Mouse (Mus musculus) hindbrain, embryonic 13.5 days (tissue): Measurements from ENCODE around the gene Wfikkn1. TPM values are rescaled to one million over a fixed set of nuclear protein-coding genes. Genes with fewer than 3 reads are reported as not detected.
A peak's percentile ranks its signal among the peaks of the same experiment; 100 is the strongest.

Source experiments
- ATAC-seq: fragments of 200-750 bp; cut with Nextera tagmentation; 2 replicates; pipeline ENCODE4 v1.8.0; 2017; ENCODE audit warnings: moderate TSS enrichment; ENCODE audit not compliant: low FRiP score
- H3K27ac ChIP-seq: fragments of 300-500 bp; sonication (generic); 2 replicates; pipeline ENCODE4 v1.5.1; 2015; ENCODE audit warnings: inconsistent platforms, mild to moderate bottlenecking, moderate library complexity
- H3K27me3 ChIP-seq: fragments of 300-500 bp; sonication (generic); 2 replicates; pipeline ENCODE4 v1.6.1; 2015; ENCODE audit warnings: mild to moderate bottlenecking, inconsistent platforms
- H3K36me3 ChIP-seq: fragments of 300-500 bp; sonication (generic); 2 replicates; pipeline ENCODE4 v1.6.1; 2015; ENCODE audit warnings: mild to moderate bottlenecking, inconsistent platforms
- H3K4me1 ChIP-seq: fragments of 300-500 bp; sonication (generic); replicated peaks from 2 replicates; pipeline ENCODE4 v1.6.1; 2015; ENCODE audit warnings: inconsistent platforms
- H3K4me2 ChIP-seq: fragments of 300-500 bp; sonication (generic); 2 replicates; pipeline ENCODE4 v1.6.1; 2015; ENCODE audit warnings: inconsistent platforms, mild to moderate bottlenecking, moderate library complexity
- H3K4me3 ChIP-seq: fragments of 300-500 bp; sonication (generic); 2 replicates; pipeline ENCODE4 v1.5.1; 2015; ENCODE audit warnings: mild to moderate bottlenecking, inconsistent platforms
- H3K9ac ChIP-seq: fragments of 300-500 bp; sonication (generic); 2 replicates; pipeline ENCODE4 v1.6.1; 2015; ENCODE audit warnings: mild to moderate bottlenecking, inconsistent platforms
- H3K9me3 ChIP-seq: fragments of 300-500 bp; sonication (generic); 2 replicates; pipeline ENCODE4 v1.6.1; 2016; ENCODE audit warnings: inconsistent platforms
- WGBS: fragments of 180-500 bp; shearing (Covaris S2); methylation state at CpG from one replicate; pipeline ENCODE4 v1.1.7; 2015; 5-methylcytosine and 5-hydroxymethylcytosine counted together
- microRNA-seq: library from miRNA; unstranded; fragments of <30 nt; microRNA quantifications from one replicate; pipeline ENCODE4, GENCODE M21; 2016
- polyA plus RNA-seq: library from polyadenylated mRNA; unstranded; fragments of >200 nt; fragmentation: Nextera tagmentation; extraction: Ambion mirVana; gene quantifications from 2 replicates; pipeline ENCODE4 v1.2.1, GENCODE M21; 2015

Wfikkn1 gene
- polyA plus RNA-seq, 1 experiment from 2014 or later = 0.45 TPM

GRCm38 (mm10) chr17:25831451-25832281 is 49.0 kb downstream of the Wfikkn1 start:
- Histone ChIP-seq H3K4me1 (peaks cover 85% of the 10 kb centered on the region), H3K36me3 (peaks cover 51% of the 10 kb centered on the region), H3K4me3 (peak overlapping the region; percentile 82), H3K9me3 (no peaks in the 10 kb centered on the region), H3K9ac (peak overlapping the region; percentile 91), H3K4me2 (peak overlapping the region; percentile 99), H3K27me3 (no peaks in the 10 kb centered on the region), H3K27ac (peak overlapping the region; percentile 97)
- ATAC-seq = no peak
- WGBS = 66% methylated on average over 21 of the region's 21 CpGs

GRCm38 (mm10) chr17:25830806-25831431 is 49.7 kb downstream of the Wfikkn1 start:
- no peaks in the 10 kb centered on the region for H3K27me3 ChIP-seq
- H3K9ac ChIP-seq = peak overlapping the region; percentile 91
- peak overlapping the region; percentile 82; the same call in 1 of the 2 replicates for H3K4me3 ChIP-seq
- H3K27ac ChIP-seq = no peak overlapping the region; the same call in 1 of the 2 replicates
- H3K36me3 ChIP-seq = peaks cover 58% of the 10 kb centered on the region
- H3K9me3 ChIP-seq = no peaks in the 10 kb centered on the region
- 91% methylated on average over 14 of the region's 14 CpGs for WGBS
- ATAC-seq = no peak
- peak overlapping the region; percentile 99 for H3K4me2 ChIP-seq
- H3K4me1 ChIP-seq = peaks cover 85% of the 10 kb centered on the region

GRCm38 (mm10) chr17:25830200-25830753 is 50.4 kb downstream of the Wfikkn1 start:
- 90% methylated on average over 4 of the region's 4 CpGs for WGBS
- ATAC-seq = no peak
- H3K36me3 ChIP-seq = peaks cover 58% of the 10 kb centered on the region
- no peaks in the 10 kb centered on the region for H3K9me3 ChIP-seq
- peak overlapping the region; percentile 89; the same call in 1 of the 2 replicates for H3K9ac ChIP-seq
- peak overlapping the region; percentile 92 for H3K4me2 ChIP-seq
- peaks cover 85% of the 10 kb centered on the region for H3K4me1 ChIP-seq
- no peaks in the 10 kb centered on the region for H3K27me3 ChIP-seq
- peak overlapping the region; percentile 67 for H3K4me3 ChIP-seq
- 0 out of 2 replicates have a peak overlapping the region, but pooled peaks have one; percentile 95 for H3K27ac ChIP-seq

- Histone ChIP-seq H3K4me3 (peak overlapping the region; percentile 67), H3K27ac (peak overlapping the region; percentile 95), H3K27me3 (no peaks in the 10 kb centered on the region), H3K4me2 (peak overlapping the region; percentile 92), H3K9me3 (no peaks in the 10 kb centered on the region), H3K4me1 (peaks cover 85% of the 10 kb centered on the region), H3K9ac (peak overlapping the region; percentile 89), H3K36me3 (peaks cover 51% of the 10 kb centered on the region)
- ATAC-seq = no peak
- 40% methylated on average over 8 of the region's 8 CpGs for WGBS
Measured at GRCm38 (mm10) chr17:25829558-25830017, 51.1 kb downstream of the Wfikkn1 start.

- WGBS = 1% methylated on average over 32 of the region's 32 CpGs
Measured at GRCm38 (mm10) chr17:25828712-25829557, 51.7 kb downstream of the Wfikkn1 start, which contains the start of gene Jmjd8. TSS of gene Jmjd8 (plus strand) at chr17:25828867.

GRCm38 (mm10) chr17:25828223-25828594 is 52.4 kb downstream of the Wfikkn1 start:
- H3K4me3 ChIP-seq = peak overlapping the region; percentile 67
- H3K27ac ChIP-seq = peak overlapping the region; percentile 95
- no peaks in the 10 kb centered on the region for H3K9me3 ChIP-seq
- peaks cover 51% of the 10 kb centered on the region for H3K36me3 ChIP-seq
- 84% methylated on average over 8 of the region's 8 CpGs for WGBS
- H3K9ac ChIP-seq = peak overlapping the region; percentile 89
- ATAC-seq = no peak
- no peaks in the 10 kb centered on the region for H3K27me3 ChIP-seq
- H3K4me1 ChIP-seq = peaks cover 82% of the 10 kb centered on the region
- peak overlapping the region; percentile 92 for H3K4me2 ChIP-seq

More at GRCm38 (mm10) chr17:25828712-25829557, 51.7 kb downstream of the Wfikkn1 start, which contains the start of gene Jmjd8:
- no peaks in the 10 kb centered on the region for H3K9me3 ChIP-seq
- peaks cover 51% of the 10 kb centered on the region for H3K36me3 ChIP-seq
- peak within 1 kb of the TSS; percentile 95 for H3K27ac ChIP-seq
- peak within 1 kb of the TSS; percentile 89 for H3K9ac ChIP-seq
- H3K4me3 ChIP-seq = peak within 1 kb of the TSS; percentile 67
- peaks cover 85% of the 10 kb centered on the region for H3K4me1 ChIP-seq
- H3K4me2 ChIP-seq = peak within 1 kb of the TSS; percentile 92
- ATAC-seq = peak; percentile 60
- no peaks in the 10 kb centered on the region for H3K27me3 ChIP-seq

Small RNA genes within 50 kb of the gene (microRNA-seq; reads per million reads assigned to microRNA genes)
- not detected for gene Mir3082

Other genes with a start within 250 kb of the Wfikkn1 start
- gene Gng13, start 163.7 kb downstream of the Wfikkn1 start, polyA plus RNA-seq = 1.6 TPM in 2 replicates
- 7.9 and 8.5 TPM in 2 replicates for gene Chtf18, start 153.4 kb downstream of the Wfikkn1 start, polyA plus RNA-seq
- gene Rpusd1, start 153.2 kb downstream of the Wfikkn1 start, polyA plus RNA-seq = 23.4 and 24.2 TPM in 2 replicates
- not detected in 2 replicates for gene Mslnl, start 144.8 kb downstream of the Wfikkn1 start, polyA plus RNA-seq
- gene Msln, start 126.5 kb downstream of the Wfikkn1 start, polyA plus RNA-seq = 0.34 TPM in 1 of 2 replicates, not detected in the other
- gene Narfl, start 107.1 kb downstream of the Wfikkn1 start, polyA plus RNA-seq = 27.8 and 28.0 TPM in 2 replicates
- 125 and 138 TPM in 2 replicates for gene Haghl, start 95.2 kb downstream of the Wfikkn1 start, polyA plus RNA-seq
- 0.16 and 0.36 TPM in 2 replicates for gene Ccdc78, start 94.3 kb downstream of the Wfikkn1 start, polyA plus RNA-seq
- gene Fam173a, start 88.0 kb downstream of the Wfikkn1 start, polyA plus RNA-seq = 86.6 and 86.8 TPM in 2 replicates
- 0.60 TPM in 1 of 2 replicates, not detected in the other for gene AC134908.4, start 85.2 kb downstream of the Wfikkn1 start, polyA plus RNA-seq
- 45.4 and 57.6 TPM in 2 replicates for gene Metrn, start 83.7 kb downstream of the Wfikkn1 start, polyA plus RNA-seq
- 29.1 and 32.4 TPM in 2 replicates for gene Fbxl16, start 71.8 kb downstream of the Wfikkn1 start, polyA plus RNA-seq
- 26.6 and 30.7 TPM in 2 replicates for gene Wdr24, start 57.2 kb downstream of the Wfikkn1 start, polyA plus RNA-seq
- gene Jmjd8, start 52.0 kb downstream of the Wfikkn1 start, polyA plus RNA-seq = 62.9 and 64.2 TPM in 2 replicates
- 325 and 337 TPM in 2 replicates for gene Stub1, start 47.5 kb downstream of the Wfikkn1 start, polyA plus RNA-seq
- 24.2 and 25.5 TPM in 2 replicates for gene Rhbdl1, start 43.6 kb downstream of the Wfikkn1 start, polyA plus RNA-seq
- 8.1 and 8.5 TPM in 2 replicates for gene Gm20683, start 39.1 kb downstream of the Wfikkn1 start, polyA plus RNA-seq
- 14.5 and 15.9 TPM in 2 replicates for gene Rhot2, start 36.0 kb downstream of the Wfikkn1 start, polyA plus RNA-seq
- gene Wdr90, start 19.4 kb downstream of the Wfikkn1 start, polyA plus RNA-seq = 19.4 and 19.8 TPM in 2 replicates
- 11.4 and 11.7 TPM in 2 replicates for gene Mcrip2, start 12.1 kb downstream of the Wfikkn1 start, polyA plus RNA-seq
- gene Mettl26, start 5.8 kb downstream of the Wfikkn1 start, polyA plus RNA-seq = 63.0 and 65.7 TPM in 2 replicates
- gene Rab40c, start 38.9 kb upstream of the Wfikkn1 start, polyA plus RNA-seq = 45.5 and 48.7 TPM in 2 replicates
- gene Pigq, start 64.1 kb upstream of the Wfikkn1 start, polyA plus RNA-seq = 57.1 and 58.9 TPM in 2 replicates
- 0.09 TPM in 1 of 2 replicates, not detected in the other for gene Nhlrc4, start 64.1 kb upstream of the Wfikkn1 start, polyA plus RNA-seq
- gene A930017K11Rik, start 71.7 kb upstream of the Wfikkn1 start, polyA plus RNA-seq = 0.56 and 0.77 TPM in 2 replicates
- 20.4 and 21.6 TPM in 2 replicates for gene Capn15, start 104.9 kb upstream of the Wfikkn1 start, polyA plus RNA-seq
- gene Rab11fip3, start 188.7 kb upstream of the Wfikkn1 start, polyA plus RNA-seq = 28.7 and 29.5 TPM in 2 replicates
- 33.5 and 34.9 TPM in 2 replicates for gene Decr2, start 209.5 kb upstream of the Wfikkn1 start, polyA plus RNA-seq
- 29.8 and 31.6 TPM in 2 replicates for gene Nme4, start 214.7 kb upstream of the Wfikkn1 start, polyA plus RNA-seq
- 3.0 and 3.7 TPM in 2 replicates for gene Tmem8, start 232.4 kb upstream of the Wfikkn1 start, polyA plus RNA-seq
- 177 and 178 TPM in 2 replicates for gene Mrpl28, start 242.6 kb upstream of the Wfikkn1 start, polyA plus RNA-seq